ENCODE assay signal across 8 mouse cellular contexts in genomic region chrX:103556046-103556445, GRCm38 (mm10).
DNase-seq lines count a peak whose midpoint lies in the region; ATAC-seq lines count a peak whose summit lies in the region.

No protein-coding gene starts in this region.

- H3K4me2 ChIP-seq in heart, embryonic 16.5 days (ENCODE audit: low read depth, low read length): no peak overlapping the region
- H3K4me2 ChIP-seq in hindbrain, embryonic 11.5 days (replicated peaks; ENCODE audit: low read depth, low read length): no peak overlapping the region
- no peak overlapping the region for H3K4me2 ChIP-seq in midbrain, embryonic 11.5 days
- no peak overlapping the region for H3K4me2 ChIP-seq in kidney, embryonic 14.5 days (replicated peaks; ENCODE audit: low read depth, low read length)

- 58% methylated on average over 4 of the region's 4 CpGs for WGBS in heart, embryonic 16.5 days
- 65% methylated on average over 4 of the region's 4 CpGs for WGBS in hindbrain, embryonic 11.5 days
- WGBS in midbrain, embryonic 11.5 days: 30% methylated on average over 4 of the region's 4 CpGs
- 78% methylated on average over 4 of the region's 4 CpGs for WGBS in kidney, embryonic 14.5 days

- no peaks in the 10 kb centered on the region for H3K9me3 ChIP-seq in heart, embryonic 16.5 days (replicated peaks; ENCODE audit: control insufficient read depth, low read length)
- no peaks in the 10 kb centered on the region for H3K9me3 ChIP-seq in hindbrain, embryonic 11.5 days (ENCODE audit: control insufficient read depth, low read length)
- H3K9me3 ChIP-seq in midbrain, embryonic 11.5 days (ENCODE audit: control insufficient read depth, low read length): no peaks in the 10 kb centered on the region
- no peaks in the 10 kb centered on the region for H3K9me3 ChIP-seq in kidney, embryonic 14.5 days (ENCODE audit: control insufficient read depth, low read length)

- H3K36me3 ChIP-seq in heart, embryonic 16.5 days (ENCODE audit: control insufficient read depth, insufficient read depth): no peaks in the 10 kb centered on the region
- no peaks in the 10 kb centered on the region for H3K36me3 ChIP-seq in hindbrain, embryonic 11.5 days (ENCODE audit: control insufficient read depth, insufficient read depth, low read length)
- no peaks in the 10 kb centered on the region for H3K36me3 ChIP-seq in midbrain, embryonic 11.5 days (ENCODE audit: control insufficient read depth, insufficient read depth, low read length)
- no peaks in the 10 kb centered on the region for H3K36me3 ChIP-seq in kidney, embryonic 14.5 days (ENCODE audit: control insufficient read depth, insufficient read depth, low read length)

- no peak overlapping the region for H3K4me3 ChIP-seq in heart, embryonic 16.5 days (ENCODE audit: low read length)
- H3K4me3 ChIP-seq in brown adipose tissue, adult 24 weeks (ENCODE audit: insufficient read depth, low read depth, low read length): no peak overlapping the region
- no peak overlapping the region for H3K4me3 ChIP-seq in hindbrain, embryonic 11.5 days (ENCODE audit: low read depth, low read length)
- no peak overlapping the region for H3K4me3 ChIP-seq in midbrain, embryonic 11.5 days (ENCODE audit: low read depth, low read length)
- no peak overlapping the region for H3K4me3 ChIP-seq in kidney, embryonic 14.5 days (ENCODE audit: low read length)

- ATAC-seq in heart, embryonic 16.5 days (replicated peaks; ENCODE audit: extremely low read depth, insufficient read depth, low FRiP score): no peak
- ATAC-seq in hindbrain, embryonic 11.5 days (ENCODE audit: low FRiP score): no peak
- no peak for ATAC-seq in midbrain, embryonic 11.5 days (ENCODE audit: low FRiP score)
- no peak for ATAC-seq in kidney, embryonic 14.5 days (ENCODE audit: low FRiP score, low TSS enrichment)

- DNase-seq in heart, postnatal 4 days: no peak
- peak; percentile 8 for DNase-seq in hindbrain, embryonic 11.5 days (ENCODE audit: low spot score)
- DNase-seq in midbrain, embryonic 11.5 days (ENCODE audit: low spot score, missing footprints): peak; percentile 87
- no peak for DNase-seq in adrenal gland, adult 2 months
- DNase-seq in spleen, postnatal 4 days (ENCODE audit: low spot score in 2 of 2): no peak

- no peaks in the 10 kb centered on the region for H3K27me3 ChIP-seq in heart, embryonic 16.5 days (ENCODE audit: control insufficient read depth, insufficient read depth, low read length)
- H3K27me3 ChIP-seq in hindbrain, embryonic 11.5 days (ENCODE audit: control insufficient read depth, insufficient read depth, low read length): no peaks in the 10 kb centered on the region
- no peaks in the 10 kb centered on the region for H3K27me3 ChIP-seq in midbrain, embryonic 11.5 days (ENCODE audit: control insufficient read depth, insufficient read depth, low read length)
- no peaks in the 10 kb centered on the region for H3K27me3 ChIP-seq in kidney, embryonic 14.5 days (ENCODE audit: control insufficient read depth, insufficient read depth, low read length)

- H3K4me1 ChIP-seq in heart, embryonic 16.5 days (ENCODE audit: control insufficient read depth, insufficient read depth, low read length): peaks cover 20% of the 10 kb centered on the region
- H3K4me1 ChIP-seq in brown adipose tissue, adult 24 weeks (ENCODE audit: control insufficient read depth, insufficient read depth, insufficient read length, low read length): peaks cover 23% of the 10 kb centered on the region
- H3K4me1 ChIP-seq in hindbrain, embryonic 11.5 days (replicated peaks; ENCODE audit: control insufficient read depth, insufficient read depth, low read length): 0 out of 2 replicates have a peak, but pooled peaks cover 2% of the 10 kb centered on the region
- peaks cover 16% of the 10 kb centered on the region for H3K4me1 ChIP-seq in midbrain, embryonic 11.5 days (ENCODE audit: control insufficient read depth, insufficient read depth, low read length)
- H3K4me1 ChIP-seq in kidney, embryonic 14.5 days (ENCODE audit: control insufficient read depth, insufficient read depth, low read length): no peaks in the 10 kb centered on the region

- H3K27ac ChIP-seq in heart, embryonic 16.5 days (ENCODE audit: low read length): peak overlapping the region; percentile 73
- H3K27ac ChIP-seq in brown adipose tissue, adult 24 weeks (replicated peaks; ENCODE audit: low read depth, low read length): peak overlapping the region; percentile 85
- H3K27ac ChIP-seq in hindbrain, embryonic 11.5 days (ENCODE audit: low read depth, low read length): peak overlapping the region; percentile 67
- H3K27ac ChIP-seq in midbrain, embryonic 11.5 days (ENCODE audit: low read depth, low read length): peak overlapping the region; percentile 89
- H3K27ac ChIP-seq in kidney, embryonic 14.5 days (ENCODE audit: low read depth, low read length): no peak overlapping the region

- H3K9ac ChIP-seq in heart, embryonic 16.5 days (ENCODE audit: low read length): no peak overlapping the region
- H3K9ac ChIP-seq in hindbrain, embryonic 11.5 days (ENCODE audit: low read depth, low read length): no peak overlapping the region
- H3K9ac ChIP-seq in midbrain, embryonic 11.5 days (ENCODE audit: low read length): peak overlapping the region; percentile 30
- no peak overlapping the region for H3K9ac ChIP-seq in kidney, embryonic 14.5 days (ENCODE audit: low read depth, low read length)

Comparison
In these comparisons a context has a peak if more than half of its experiments do, and no peak if none do; other contexts are left out.
1. DNase-seq: peak in hindbrain, embryonic 11.5 days (single experiment) and midbrain, embryonic 11.5 days (single experiment); none in heart, postnatal 4 days (single experiment), adrenal gland, adult 2 months (single experiment) and spleen, postnatal 4 days (0 of 2).